Mouse (Mus musculus): ENCODE data around the gene Rgs10. TPM values are rescaled to one million over a fixed set of nuclear protein-coding genes. Genes with fewer than 3 reads are reported as not detected.

The Rgs10 gene
- total and polyA plus RNA-seq, 3 experiments = 5.4 to 7.4 (median 6.5) TPM

- TF ChIP-seq GABPA (IDR thresholded peaks at IDR 0.05; ENCODE audit: insufficient replicate concordance, low read depth, low read length) = no peak
Observed at GRCm38 (mm10) chr7:128392071-128392971, 26.2 kb downstream of the Rgs10 start (continued).

- dilution Hi-C loops (cut with MboI; ENCODE audit: extremely low pct_ligation_motif_present, extremely low pct_unique_long_range_greater_than_20kb, low sequenced_read_pairs) = no loop called here
- Histone ChIP-seq H3K4me3 (replicated peaks in 1 of 3; ENCODE audit: low read depth in 2 of 3, low read length in 2 of 3, poor library complexity in 1 of 3) (no peak overlapping the region), H3K36me3 (replicated peaks in 1 of 2; ENCODE audit: control insufficient read depth in 1 of 2, insufficient read depth in 1 of 2, low read length in 1 of 2) (no peaks in the 10 kb centered on the region), H3K9me3 (replicated peaks; ENCODE audit: low read length) (no peaks in the 10 kb centered on the region), H3K4me2 (ENCODE audit: insufficient read depth, low read depth, poor library complexity, severe bottlenecking) (peak overlapping the region; percentile 75), H3K4me1 (ENCODE audit: control insufficient read depth in 1 of 2, insufficient read depth in 2 of 2) (peaks cover 12 to 32% of the 10 kb centered on the region in 2 experiments), H3K9ac (ENCODE audit: insufficient read depth, low read depth) (0 out of 2 replicates have a peak overlapping the region, but pooled peaks have one; percentile 10), H3K79me2 (replicated peaks; ENCODE audit: control insufficient read depth, extremely low read depth, insufficient read depth, poor library complexity, severe bottlenecking) (no peaks in the 10 kb centered on the region), H3K27ac (ENCODE audit: insufficient read depth, low read depth) (no peak overlapping the region), H3K27me3 (replicated peaks) (no peaks in the 10 kb centered on the region)
- DNase-seq (ENCODE audit: extremely low read depth) = peak; percentile 18
- in situ Hi-C loops (cut with MboI; ENCODE audit: low pct_ligation_motif_present, low pct_unique_long_range_greater_than_20kb, low sequenced_read_pairs) = no loop called here
- TF ChIP-seq IRF4 (IDR thresholded peaks at IDR 0.05; ENCODE audit: low read depth, low read length) (no peak), USF1 (IDR thresholded peaks at IDR 0.05; ENCODE audit: low read depth, low read length) (no peak), USF2 (conservative IDR thresholded peaks at IDR 0.05; ENCODE audit: low read depth, low read length) (no peak), MAFK (IDR thresholded peaks at IDR 0.05; ENCODE audit: insufficient replicate concordance, low read length) (no peak), MXI1 (IDR thresholded peaks at IDR 0.05; ENCODE audit: low read depth, low read length) (no peak), ETS1 (conservative IDR thresholded peaks at IDR 0.05; ENCODE audit: low read depth, low read length) (no peak), ZMIZ1 (IDR thresholded peaks at IDR 0.05; ENCODE audit: low read depth, low read length) (no peak), RAD21 (IDR thresholded peaks at IDR 0.05; ENCODE audit: low read depth, low read length) (no peak), TBP (conservative IDR thresholded peaks at IDR 0.05; ENCODE audit: low read depth, low read length) (no peak), MEF2A (IDR thresholded peaks at IDR 0.05; ENCODE audit: borderline replicate concordance, low read depth, low read length) (no peak), MYC (IDR thresholded peaks at IDR 0.05; ENCODE audit: low read depth, low read length) (no peak), MAZ (IDR thresholded peaks at IDR 0.05; ENCODE audit: low read depth, low read length) (no peak), NRF1 (IDR thresholded peaks at IDR 0.05; ENCODE audit: low read depth, low read length) (no peak), RCOR1 (conservative IDR thresholded peaks at IDR 0.05; ENCODE audit: low read depth, low read length) (no peak), MAX (IDR thresholded peaks at IDR 0.05; ENCODE audit: low read length) (no peak), UBTF (IDR thresholded peaks at IDR 0.05; ENCODE audit: low read depth, low read length) (no peak), CTCF (conservative IDR thresholded peaks at IDR 0.05 in 1 of 2, IDR thresholded peaks at IDR 0.05 in 1 of 2; ENCODE audit: low read depth in 2 of 2, low read length in 2 of 2) (no peak), ZKSCAN1 (IDR thresholded peaks at IDR 0.05; ENCODE audit: borderline replicate concordance, low read depth, low read length) (no peak), EP300 (IDR thresholded peaks at IDR 0.05; ENCODE audit: low read length) (no peak), GABPA (IDR thresholded peaks at IDR 0.05; ENCODE audit: insufficient replicate concordance, low read depth, low read length) (no peak)
Observed at GRCm38 (mm10) chr7:128391267-128392057, 27.1 kb downstream of the Rgs10 start.

All from CH12.LX (cell line).